Comparison of ENCODE assay signal across 11 mouse cellular contexts in genomic region chr5:65919326-65919725, GRCm38 (mm10). TPM values are rescaled to one million over a fixed set of nuclear protein-coding genes. Genes with fewer than 3 reads are reported as not detected.
A peak's percentile ranks its signal among the peaks of the same experiment; 100 is the strongest.
DNase-seq lines count a peak whose midpoint lies in the region; ATAC-seq lines count a peak whose summit lies in the region.
"Had no signal": no experiment of that assay in that cellular context is flagged by ENCODE, and none has a peak within 500 bp of the region (broad histone marks: within the 10 kb centered on the region; RNA-seq: fewer than 3 reads in every experiment).

No protein-coding gene starts in this region.

- H3K27me3 ChIP-seq in forebrain, embryonic 11.5 days (ENCODE audit: control insufficient read depth, insufficient read depth, low read length): no peaks in the 10 kb centered on the region
- no peaks in the 10 kb centered on the region for H3K27me3 ChIP-seq in forebrain, embryonic 14.5 days (replicated peaks; ENCODE audit: control insufficient read depth, insufficient read depth, low read length)
- H3K27me3 ChIP-seq: embryonic facial prominence, embryonic 12.5 days; limb, embryonic 13.5 days had no signal

- H3K9ac ChIP-seq in forebrain, embryonic 11.5 days (ENCODE audit: low read length): no peak overlapping the region
- no peak overlapping the region for H3K9ac ChIP-seq in forebrain, embryonic 14.5 days (ENCODE audit: low read length)
- H3K9ac ChIP-seq: embryonic facial prominence, embryonic 12.5 days; limb, embryonic 13.5 days had no signal

- peak; percentile 54 for DNase-seq in forebrain, embryonic 11.5 days (ENCODE audit: low spot score)
- no peak for DNase-seq in forebrain, embryonic 14.5 days (ENCODE audit: low spot score)
- DNase-seq in lung, postnatal 36 days: peak; percentile 49
- DNase-seq in lung, adult 18-20 months: no peak
- peak; percentile 66 for DNase-seq in thymus, postnatal 0 days (ENCODE audit: low spot score)
- no peak for DNase-seq in adrenal gland, postnatal 10 days
- DNase-seq in embryo, embryonic 10.5 days (ENCODE audit: low spot score): no peak

- 87% methylated on average over 12 of the region's 12 CpGs for WGBS in forebrain, embryonic 11.5 days
- 87% methylated on average over 12 of the region's 12 CpGs for WGBS in forebrain, embryonic 14.5 days

- no peak overlapping the region for H3K27ac ChIP-seq in forebrain, embryonic 11.5 days (ENCODE audit: low read depth, low read length)
- H3K27ac ChIP-seq in forebrain, embryonic 14.5 days (ENCODE audit: low read depth, low read length): no peak overlapping the region; the same call in 1 of the 2 replicates
- H3K27ac ChIP-seq: embryonic facial prominence, embryonic 12.5 days; limb, embryonic 13.5 days had no signal

- no peak for ATAC-seq in forebrain, embryonic 11.5 days (replicated peaks; ENCODE audit: low FRiP score)
- ATAC-seq in forebrain, embryonic 14.5 days: no peak
- ATAC-seq in inflammation-experienced regulatory T-cells, adult 6 months: peak; percentile 48

- H3K4me1 ChIP-seq in forebrain, embryonic 11.5 days (replicated peaks; ENCODE audit: control insufficient read depth, insufficient read depth, low read length): no peaks in the 10 kb centered on the region; the same call in 1 of the 2 replicates
- H3K4me1 ChIP-seq in forebrain, embryonic 14.5 days (ENCODE audit: control insufficient read depth, insufficient read depth, low read length): peaks cover 2% of the 10 kb centered on the region; the same call in 1 of the 2 replicates

- no peak overlapping the region for H3K4me2 ChIP-seq in forebrain, embryonic 11.5 days (ENCODE audit: low read depth, low read length, severe bottlenecking)
- no peak overlapping the region for H3K4me2 ChIP-seq in forebrain, embryonic 14.5 days (ENCODE audit: low read length)
- H3K4me2 ChIP-seq: embryonic facial prominence, embryonic 12.5 days; limb, embryonic 13.5 days had no signal

- no peaks in the 10 kb centered on the region for H3K36me3 ChIP-seq in forebrain, embryonic 11.5 days (ENCODE audit: control insufficient read depth, insufficient read depth, low read length)
- H3K36me3 ChIP-seq in forebrain, embryonic 14.5 days (ENCODE audit: control insufficient read depth, insufficient read depth, low read length): no peaks in the 10 kb centered on the region
- H3K36me3 ChIP-seq: embryonic facial prominence, embryonic 12.5 days; limb, embryonic 13.5 days had no signal

- H3K4me3 ChIP-seq in forebrain, embryonic 11.5 days (ENCODE audit: low read depth, low read length): no peak overlapping the region
- H3K4me3 ChIP-seq in forebrain, embryonic 14.5 days (ENCODE audit: low read depth, low read length): no peak overlapping the region
- H3K4me3 ChIP-seq: embryonic facial prominence, embryonic 12.5 days; limb, embryonic 13.5 days had no signal

- no peaks in the 10 kb centered on the region for H3K9me3 ChIP-seq in forebrain, embryonic 11.5 days (ENCODE audit: control insufficient read depth, low read length)
- H3K9me3 ChIP-seq in forebrain, embryonic 14.5 days (replicated peaks; ENCODE audit: control insufficient read depth, low read length): no peaks in the 10 kb centered on the region
- H3K9me3 ChIP-seq: embryonic facial prominence, embryonic 12.5 days; limb, embryonic 13.5 days had no signal

RNA-seq across cellular contexts. Expression of gene Chrna9, which starts 15.4 kb away (rescaled TPM):
- polyA plus RNA-seq in forebrain, embryonic 11.5 days (2014; fragmentation: Nextera tagmentation; extraction: Ambion mirVana): not detected in 2 replicates
- not detected in 2 replicates for polyA plus RNA-seq in forebrain, embryonic 14.5 days (2014; fragmentation: Nextera tagmentation; extraction: Ambion mirVana)
- polyA plus RNA-seq in inflammation-experienced regulatory T-cells, adult 6 months (2017; shearing (Covaris generic)): 1 to 10 TPM in 2 of 3 experiments, not detected in 1; 1.6 to 2.0 TPM
- polyA plus RNA-seq in thymus, postnatal 0 days (2015; fragmentation: Nextera tagmentation; extraction: Ambion mirVana): 244 and 286 TPM in 2 replicates
- total RNA-seq in adrenal gland, postnatal 10 days (2021): under 1 TPM; 0.39 to 0.76 TPM
- total RNA-seq: layer of hippocampus, adult 18-20 months had no signal

RNA-seq across cellular contexts. Expression of gene Rhoh, which starts 58.3 kb away (rescaled TPM):
- 0.07 and 0.09 TPM in 2 replicates for polyA plus RNA-seq in forebrain, embryonic 11.5 days (2014; fragmentation: Nextera tagmentation; extraction: Ambion mirVana)
- polyA plus RNA-seq in forebrain, embryonic 14.5 days (2014; fragmentation: Nextera tagmentation; extraction: Ambion mirVana): 0.25 and 0.29 TPM in 2 replicates
- 100 to 1,000 TPM; 154 to 314 (median 282) TPM for polyA plus RNA-seq in inflammation-experienced regulatory T-cells, adult 6 months (2017; shearing (Covaris generic))
- 174 and 206 TPM in 2 replicates for polyA plus RNA-seq in thymus, postnatal 0 days (2015; fragmentation: Nextera tagmentation; extraction: Ambion mirVana)
- 1 to 10 TPM; 2.5 to 2.6 TPM for total RNA-seq in adrenal gland, postnatal 10 days (2021)

Comparison
In these comparisons a context has a peak if more than half of its experiments do, and no peak if none do; other contexts are left out.
1. DNase-seq: peak in forebrain, embryonic 11.5 days (single experiment), lung, postnatal 36 days (single experiment) and thymus, postnatal 0 days (single experiment); none in forebrain, embryonic 14.5 days (single experiment), lung, adult 18-20 months (0 of 2), adrenal gland, postnatal 10 days (single experiment) and embryo, embryonic 10.5 days (single experiment).
2. RNA of gene Chrna9, which starts 15.4 kb away (polyA plus RNA-seq): 244 to 286 TPM in thymus, postnatal 0 days; 1.6 to 2.0 TPM in inflammation-experienced regulatory T-cells, adult 6 months, not detected in forebrain, embryonic 11.5 days and not detected in forebrain, embryonic 14.5 days; every median in the first group is over 10 times any median in the second.
3. RNA of gene Rhoh, which starts 58.3 kb away (polyA plus RNA-seq): 154 to 314 TPM in inflammation-experienced regulatory T-cells, adult 6 months and 174 to 206 TPM in thymus, postnatal 0 days; 0.25 to 0.29 TPM in forebrain, embryonic 14.5 days and 0.07 to 0.09 TPM in forebrain, embryonic 11.5 days; every median in the first group is over 100 times any median in the second.